In the genomic region with DNA sequence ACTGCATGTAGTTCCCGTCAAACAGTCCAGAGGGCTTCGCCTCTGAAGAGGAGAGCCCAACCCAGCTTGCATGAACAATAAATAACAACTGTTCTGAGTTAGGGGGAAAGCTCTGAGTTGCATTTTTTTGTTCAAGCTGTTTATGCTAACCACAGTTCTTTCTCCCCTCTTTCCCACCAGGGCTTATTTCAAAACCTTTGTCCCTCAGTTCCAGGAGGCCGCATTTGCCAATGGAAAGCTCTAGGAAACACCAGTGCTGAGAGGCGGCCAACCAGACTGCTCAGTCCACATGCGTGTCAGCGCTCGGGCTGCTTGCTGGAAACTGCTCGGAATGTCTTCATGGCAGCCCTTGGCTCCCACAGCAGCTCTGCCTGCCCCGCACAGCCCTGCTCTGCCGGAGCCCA, we compare ENCODE assay signal across 12 mouse cellular contexts. TPM values are rescaled to one million over a fixed set of nuclear protein-coding genes. Genes with fewer than 3 reads are reported as not detected.
A peak's percentile ranks its signal among the peaks of the same experiment; 100 is the strongest.
DNase-seq lines count a peak whose midpoint lies in the region; ATAC-seq lines count a peak whose summit lies in the region.
"Had no signal": no experiment of that assay in that cellular context is flagged by ENCODE, and none has a peak within 500 bp of the region (broad histone marks: within the 10 kb centered on the region; RNA-seq: fewer than 3 reads in every experiment).

No protein-coding gene starts in this region.

- WGBS in limb, embryonic 15.5 days = 48% methylated on average over 10 of the region's 10 CpGs

- intact Hi-C loops in heart, postnatal 36 days (cut with DNase I) = no loop called here

- no peaks in the 10 kb centered on the region for H3K36me3 ChIP-seq in limb, embryonic 15.5 days
- H3K36me3 ChIP-seq: midbrain, embryonic 12.5 days; neural tube, embryonic 15.5 days had no signal

- no peak overlapping the region for H3K9ac ChIP-seq in limb, embryonic 15.5 days
- H3K9ac ChIP-seq: heart, embryonic 13.5 days; midbrain, embryonic 12.5 days; neural tube, embryonic 15.5 days had no signal

- H3K9me3 ChIP-seq in limb, embryonic 15.5 days = no peaks in the 10 kb centered on the region
- H3K9me3 ChIP-seq: heart, embryonic 13.5 days; midbrain, embryonic 12.5 days; neural tube, embryonic 15.5 days had no signal

- H3K4me1 ChIP-seq in limb, embryonic 15.5 days = peaks cover 36% of the 10 kb centered on the region

- no peak overlapping the region for H3K4me2 ChIP-seq in limb, embryonic 15.5 days
- H3K4me2 ChIP-seq: heart, embryonic 13.5 days; midbrain, embryonic 12.5 days; neural tube, embryonic 15.5 days had no signal

- peak overlapping the region; percentile 81 for H3K27ac ChIP-seq in limb, embryonic 15.5 days
- H3K27ac ChIP-seq: heart, embryonic 13.5 days; midbrain, embryonic 12.5 days; neural tube, embryonic 15.5 days had no signal

- H3K4me3 ChIP-seq in limb, embryonic 15.5 days = no peak overlapping the region
- H3K4me3 ChIP-seq: heart, embryonic 13.5 days; midbrain, embryonic 12.5 days; neural tube, embryonic 15.5 days had no signal

- ATAC-seq in limb, embryonic 15.5 days (ENCODE audit: insufficient number of reproducible peaks, low FRiP score, low TSS enrichment, low read depth) = peak; percentile 73
- ATAC-seq in erythroblast, adult 5-6 weeks (replicated peaks; ENCODE audit: low FRiP score, poor library complexity, severe bottlenecking) = no peak
- ATAC-seq: forebrain, embryonic 14.5 days had no signal

- DNase-seq in heart, adult 11 months = peak; percentile 92
- no peak for DNase-seq in heart, postnatal 36 days
- DNase-seq in urinary bladder, postnatal 14 days (ENCODE audit: low spot score) = peak; percentile 46
- DNase-seq in urinary bladder, adult 18-20 months (ENCODE audit: low spot score in 2 of 2) = no peak
- DNase-seq in right cerebral cortex, postnatal 25 days = no peak
- no peak for DNase-seq in retina, postnatal 1 day

- no peaks in the 10 kb centered on the region for H3K27me3 ChIP-seq in limb, embryonic 15.5 days
- H3K27me3 ChIP-seq: heart, embryonic 13.5 days; midbrain, embryonic 12.5 days; neural tube, embryonic 15.5 days had no signal

RNA-seq across cellular contexts. Expression of gene Fosl2, which starts 51.2 kb away (rescaled TPM):
- 10 to 100 TPM; 28.4 to 35.1 TPM for total RNA-seq in heart, postnatal 36 days (2021)
- 9.9 and 10.6 TPM in 2 replicates for polyA plus RNA-seq in limb, embryonic 15.5 days (2015; fragmentation: Nextera tagmentation; extraction: Ambion mirVana)
- 11.7 and 12.7 TPM in 2 replicates for total RNA-seq in erythroblast, adult 5-6 weeks (2015; ENCODE audit: low replicate concordance)
- 4.0 and 4.3 TPM in 2 replicates for total RNA-seq in erythroblast, adult 5-6 weeks (2017; ENCODE audit: low replicate concordance)

Comparison
In these comparisons a context has a peak if more than half of its experiments do, and no peak if none do; other contexts are left out.
1. DNase-seq: peak in heart, adult 11 months (single experiment) and urinary bladder, postnatal 14 days (single experiment); none in heart, postnatal 36 days (0 of 2), urinary bladder, adult 18-20 months (0 of 2), right cerebral cortex, postnatal 25 days (single experiment) and retina, postnatal 1 day (single experiment).